Mouse (Mus musculus) embryonic facial prominence, embryonic 15.5 days (tissue): ENCODE data around the gene Gm10277. TPM values are rescaled to one million over a fixed set of nuclear protein-coding genes. Genes with fewer than 3 reads are reported as not detected.
"Not testable (repeated sequence)": the region's sequence is repeated elsewhere in the genome, so short reads cannot be mapped to it uniquely, and the experiment has no call there.

Experiments
- ATAC-seq: fragments of 200-750 bp; cut with Nextera tagmentation; 2 replicates; pipeline ENCODE4 v1.8.0; 2017; ENCODE audit warnings: low read depth, moderate TSS enrichment; ENCODE audit not compliant: insufficient number of reproducible peaks, low FRiP score, low TSS enrichment
- H3K27ac ChIP-seq: fragments of 300-500 bp; sonication (generic); replicated peaks from 2 replicates; pipeline ENCODE4 v1.5.1; 2015; ENCODE audit warnings: mild to moderate bottlenecking, inconsistent platforms
- H3K27me3 ChIP-seq: fragments of 300-500 bp; sonication (generic); 2 replicates; pipeline ENCODE4 v1.6.1; 2015; ENCODE audit warnings: inconsistent platforms
- H3K36me3 ChIP-seq: fragments of 300-500 bp; sonication (generic); 2 replicates; pipeline ENCODE4 v1.6.1; 2015; ENCODE audit warnings: mild to moderate bottlenecking, inconsistent platforms
- H3K4me1 ChIP-seq: fragments of 300-500 bp; sonication (generic); 2 replicates; pipeline ENCODE4 v1.6.1; 2015; ENCODE audit warnings: inconsistent platforms
- H3K4me2 ChIP-seq: fragments of 300-500 bp; sonication (generic); replicated peaks from 2 replicates; pipeline ENCODE4 v1.6.1; 2015; ENCODE audit warnings: mild to moderate bottlenecking, inconsistent platforms
- H3K4me3 ChIP-seq: fragments of 300-500 bp; sonication (generic); replicated peaks from 2 replicates; pipeline ENCODE4 v1.5.1; 2015; ENCODE audit warnings: mild to moderate bottlenecking, inconsistent platforms
- H3K9ac ChIP-seq: fragments of 300-500 bp; sonication (generic); 2 replicates; pipeline ENCODE4 v1.6.1; 2015; ENCODE audit warnings: inconsistent platforms
- H3K9me3 ChIP-seq: fragments of 300-500 bp; sonication (generic); replicated peaks from 2 replicates; pipeline ENCODE4 v1.6.1; 2016; ENCODE audit warnings: inconsistent platforms
- WGBS: fragments of 180-500 bp; shearing (Covaris S2); methylation state at CpG from one replicate; pipeline ENCODE4 v1.1.7; 2015; 5-methylcytosine and 5-hydroxymethylcytosine counted together
- polyA plus RNA-seq: library from polyadenylated mRNA; unstranded; fragments of >200 nt; fragmentation: Nextera tagmentation; extraction: Ambion mirVana; gene quantifications from 2 replicates; pipeline ENCODE4 v1.2.1, GENCODE M21; 2015

The Gm10277 gene
- polyA plus RNA-seq, 1 experiment from 2014 or later: 1.4 TPM

DNA sequence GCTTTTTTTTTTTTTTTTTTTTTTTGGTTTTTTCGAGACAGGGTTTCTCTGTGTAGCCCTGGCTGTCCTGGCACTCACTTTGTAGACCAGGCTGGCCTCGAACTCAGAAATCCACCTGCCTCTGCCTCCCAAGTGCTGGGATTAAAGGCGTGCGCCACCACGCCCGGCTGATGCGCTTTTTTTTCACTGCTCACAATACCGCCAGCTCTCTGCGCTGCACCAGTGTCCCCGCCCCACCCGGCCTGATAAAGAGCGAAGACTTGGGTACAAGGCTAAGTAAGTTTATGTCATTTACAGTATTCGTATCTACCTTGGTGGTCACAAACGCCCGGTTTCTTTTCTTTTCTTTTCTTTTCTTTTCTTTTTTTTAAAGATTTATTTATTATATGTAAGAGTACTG lies 40.4 kb downstream of the Gm10277 start:
- not testable (repeated sequence) for H3K4me1 ChIP-seq, H3K27me3 ChIP-seq, H3K9me3 ChIP-seq, H3K27ac ChIP-seq, H3K4me2 ChIP-seq, H3K36me3 ChIP-seq, H3K4me3 ChIP-seq, ATAC-seq, H3K9ac ChIP-seq
- 95% methylated on average over 14 of the region's 15 CpGs for WGBS

DNA sequence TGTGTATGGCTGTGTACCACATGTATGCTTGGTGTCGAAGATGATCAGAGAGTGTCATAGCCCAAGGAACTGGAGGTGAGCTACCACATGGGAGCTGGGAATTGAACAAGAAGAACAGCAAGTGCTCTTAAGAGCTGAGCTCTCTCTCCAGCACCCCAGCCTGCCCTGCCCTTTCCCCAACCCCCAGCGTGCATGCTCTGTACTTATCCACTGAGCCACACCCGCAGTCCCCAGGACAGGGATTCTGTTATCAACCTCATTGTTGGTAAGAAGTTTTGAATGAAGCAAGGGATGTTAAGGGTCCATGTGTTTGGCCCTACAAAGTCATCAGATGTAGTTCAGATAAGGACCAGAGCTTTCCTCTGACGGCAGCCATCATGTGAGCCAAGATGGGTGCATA lies 40.9 kb downstream of the Gm10277 start:
- no peak for ATAC-seq

DNA sequence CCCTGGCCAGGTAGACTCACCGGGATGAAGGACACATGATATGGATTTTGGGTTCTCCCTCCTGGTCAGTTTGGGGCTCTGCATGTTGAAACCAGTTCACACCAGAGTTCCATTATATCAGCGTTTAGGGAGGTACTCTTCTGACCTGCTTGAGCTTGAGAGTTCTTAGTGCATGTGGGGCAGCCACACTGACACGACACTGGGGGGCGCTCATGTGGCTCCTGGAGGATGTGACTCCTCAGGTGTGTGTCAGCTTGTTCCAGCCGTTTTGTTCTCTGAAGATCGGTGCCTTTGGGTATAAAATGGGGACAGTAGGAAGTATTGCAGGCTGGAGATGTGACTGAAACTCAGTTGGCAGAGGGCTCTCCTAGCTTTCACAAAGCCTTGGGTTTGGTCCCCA lies 43.6 kb downstream of the Gm10277 start:
- 33% methylated on average over 6 of the region's 6 CpGs for WGBS
- Histone ChIP-seq H3K27me3 (no peaks in the 10 kb centered on the region), H3K4me3 (no peak overlapping the region), H3K9me3 (no peaks in the 10 kb centered on the region), H3K36me3 (no peaks in the 10 kb centered on the region), H3K4me2 (no peak overlapping the region), H3K4me1 (no peaks in the 10 kb centered on the region), H3K9ac (no peak overlapping the region), H3K27ac (no peak overlapping the region)
- no peak for ATAC-seq

More for the DNA sequence above, 40.9 kb downstream of the Gm10277 start:
- Histone ChIP-seq H3K27me3 (no peaks in the 10 kb centered on the region), H3K9me3 (no peaks in the 10 kb centered on the region), H3K27ac (no peak overlapping the region), H3K36me3 (no peaks in the 10 kb centered on the region), H3K4me2 (no peak overlapping the region), H3K9ac (no peak overlapping the region), H3K4me3 (no peak overlapping the region), H3K4me1 (no peaks in the 10 kb centered on the region)
- 88% methylated on average over 4 of the region's 4 CpGs for WGBS

DNA sequence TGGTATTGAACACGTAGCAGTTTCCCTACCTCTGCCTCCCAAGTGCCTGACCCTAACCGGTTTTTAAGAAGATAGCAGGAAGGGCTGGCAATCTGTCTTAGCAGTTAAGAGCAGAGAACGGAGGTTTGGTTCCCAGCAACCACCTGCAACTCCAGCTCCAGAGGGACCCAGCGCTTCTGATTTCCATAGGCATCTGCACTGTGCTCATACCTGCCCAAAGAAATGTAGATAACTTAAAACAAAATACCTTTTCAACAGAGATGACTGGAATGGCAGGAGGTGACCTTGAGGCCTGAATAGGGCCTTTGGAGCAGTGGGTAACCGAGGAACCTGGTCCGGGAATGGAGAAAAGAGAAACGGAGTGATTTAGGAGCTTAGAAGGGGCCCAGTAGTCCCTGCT lies 49.0 kb downstream of the Gm10277 start:
- no peak for ATAC-seq
- no peak overlapping the region for H3K4me2 ChIP-seq
- H3K4me3 ChIP-seq: no peak overlapping the region
- H3K36me3 ChIP-seq: no peaks in the 10 kb centered on the region
- 57% methylated on average over 7 of the region's 7 CpGs for WGBS
- no peaks in the 10 kb centered on the region for H3K4me1 ChIP-seq
- H3K27ac ChIP-seq: no peak overlapping the region
- H3K9ac ChIP-seq: no peak overlapping the region
- no peaks in the 10 kb centered on the region for H3K9me3 ChIP-seq
- no peaks in the 10 kb centered on the region for H3K27me3 ChIP-seq

DNA sequence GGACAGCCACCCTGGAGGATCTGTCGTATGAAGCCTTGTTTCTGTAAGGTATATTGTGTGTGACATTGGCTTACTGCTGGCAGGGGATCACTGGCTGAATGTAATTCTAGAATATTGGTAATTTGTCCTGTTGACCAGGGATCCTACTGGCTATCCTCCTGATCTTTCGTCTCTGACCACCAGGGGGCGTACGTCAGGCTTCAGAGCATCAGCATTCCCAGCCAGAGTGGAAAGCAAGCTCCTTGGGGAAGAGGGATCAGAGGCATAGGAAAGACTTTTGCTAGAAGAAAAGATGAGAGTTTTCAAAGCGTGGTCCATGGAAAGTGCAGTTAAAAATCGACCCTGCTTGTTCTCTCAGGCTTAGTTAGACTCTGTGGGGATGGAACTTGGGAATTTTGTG lies 50.3 kb downstream of the Gm10277 start:
- H3K9ac ChIP-seq: no peak overlapping the region
- no peak for ATAC-seq

More for the DNA sequence above, 50.3 kb downstream of the Gm10277 start:
- no peaks in the 10 kb centered on the region for H3K36me3 ChIP-seq
- H3K4me1 ChIP-seq: no peaks in the 10 kb centered on the region
- no peak overlapping the region for H3K4me3 ChIP-seq
- WGBS: under 1% methylated on average over 6 of the region's 6 CpGs
- no peak overlapping the region for H3K27ac ChIP-seq
- H3K27me3 ChIP-seq: no peaks in the 10 kb centered on the region
- no peaks in the 10 kb centered on the region for H3K9me3 ChIP-seq
- no peak overlapping the region for H3K4me2 ChIP-seq

Other genes with a start within 250 kb of the Gm10277 start
- gene Taok1, start 179.9 kb downstream of the Gm10277 start, polyA plus RNA-seq: 13.7 and 15.1 TPM in 2 replicates
- 5.1 and 5.2 TPM in 2 replicates for gene Nufip2, start 101.6 kb downstream of the Gm10277 start, polyA plus RNA-seq
- 6.0 and 7.2 TPM in 2 replicates for gene Cryba1, start 62.5 kb downstream of the Gm10277 start, polyA plus RNA-seq
- 56.3 and 58.9 TPM in 2 replicates for gene Myo18a, start 24.5 kb downstream of the Gm10277 start, polyA plus RNA-seq
- 0.45 and 1.0 TPM in 2 replicates for gene Pipox, start 106.3 kb upstream of the Gm10277 start, polyA plus RNA-seq
- 0.60 and 1.3 TPM in 2 replicates for gene Sez6, start 143.1 kb upstream of the Gm10277 start, polyA plus RNA-seq
- gene Phf12, start 195.0 kb upstream of the Gm10277 start, polyA plus RNA-seq: 16.8 and 18.4 TPM in 2 replicates
- 18.5 and 19.7 TPM in 2 replicates for gene Dhrs13, start 244.5 kb upstream of the Gm10277 start, polyA plus RNA-seq